Mouse (Mus musculus): ENCODE results near the gene Zfp988.
"Not testable (repeated sequence)": the region's sequence is repeated elsewhere in the genome, so short reads cannot be mapped to it uniquely, and the experiment has no call there.

The Zfp988 gene

GRCm38 (mm10) chr4:147345061-147345554, 39.6 kb downstream of the Zfp988 start:
- not testable (repeated sequence) for DNase-seq

GRCm38 (mm10) chr4:147346361-147347035, 41.0 kb downstream of the Zfp988 start:
- not testable (repeated sequence) for DNase-seq

GRCm38 (mm10) chr4:147347300-147347699, 41.8 kb downstream of the Zfp988 start:
- not testable (repeated sequence) for DNase-seq

- not testable (repeated sequence) for DNase-seq
These were observed 42.4 kb downstream of the Zfp988 start for GRCm38 (mm10) chr4:147347880-147348279.

GRCm38 (mm10) chr4:147348401-147348800, 42.9 kb downstream of the Zfp988 start:
- not testable (repeated sequence) for DNase-seq

GRCm38 (mm10) chr4:147348906-147349686, 43.6 kb downstream of the Zfp988 start:
- not testable (repeated sequence) for DNase-seq

GRCm38 (mm10) chr4:147349687-147350415, 44.4 kb downstream of the Zfp988 start:
- not testable (repeated sequence) for DNase-seq

GRCm38 (mm10) chr4:147350541-147350940, 45.1 kb downstream of the Zfp988 start:
- not testable (repeated sequence) for DNase-seq

GRCm38 (mm10) chr4:147351376-147351980, 46.0 kb downstream of the Zfp988 start:
- DNase-seq: not testable (repeated sequence)

- not testable (repeated sequence) for DNase-seq
These were observed 48.2 kb downstream of the Zfp988 start for GRCm38 (mm10) chr4:147353626-147354025.

- DNase-seq: not testable (repeated sequence)
These were observed 50.6 kb downstream of the Zfp988 start for GRCm38 (mm10) chr4:147356042-147356441.

- not testable (repeated sequence) for DNase-seq
These were observed 51.7 kb downstream of the Zfp988 start for GRCm38 (mm10) chr4:147357195-147357594.

- not testable (repeated sequence) for DNase-seq
These were observed 55.5 kb downstream of the Zfp988 start, which contains the start of gene Zfp978 for GRCm38 (mm10) chr4:147361003-147361402. Zfp978 (plus strand) TSS chr4:147361303.

- not testable (repeated sequence) for DNase-seq
These were observed 56.4 kb downstream of the Zfp988 start for GRCm38 (mm10) chr4:147361872-147362271.

GRCm38 (mm10) chr4:147369564-147369963, 64.1 kb downstream of the Zfp988 start:
- DNase-seq: not testable (repeated sequence)

GRCm38 (mm10) chr4:147383199-147383598, 77.7 kb downstream of the Zfp988 start:
- DNase-seq: not testable (repeated sequence)

Data from cerebellum, postnatal 10 days (tissue).